Mouse (Mus musculus): ENCODE measurements around the gene Panx2.

GRCm38 (mm10) chr15:89063536-89063935 lies 4.0 kb downstream of the Panx2 start:
- TF ChIP-seq CTCF (IDR thresholded peaks at IDR 0.05) (no peak), EP300 (IDR thresholded peaks at IDR 0.05) (no peak)

Measured in lung, postnatal 0 days (tissue).